Mouse (Mus musculus) hindbrain, embryonic 11.5 days (tissue): ENCODE results near the gene E330009J07Rik. TPM values are rescaled to one million over a fixed set of nuclear protein-coding genes. Genes with fewer than 3 reads are reported as not detected.

Experiments
- ATAC-seq: fragments of 200-750 bp; cut with Nextera tagmentation; 2 replicates; pipeline ENCODE4 v1.8.0; 2017; ENCODE audit warnings: mild to moderate bottlenecking, moderate TSS enrichment, moderate library complexity; ENCODE audit not compliant: low FRiP score
- DNase-seq: peaks from one replicate; pipeline ENCODE4 v3.0.0-alpha.2; 2015; ENCODE audit warnings: low spot score
- H3K27ac ChIP-seq: fragments of 300-500 bp; sonication (generic); 2 replicates; pipeline ENCODE4 v1.5.1; 2014; ENCODE audit warnings: mild to moderate bottlenecking, low read depth, low read length
- H3K27me3 ChIP-seq: fragments of 300-500 bp; sonication (generic); 2 replicates; pipeline ENCODE4 v1.6.1; 2014; ENCODE audit warnings: mild to moderate bottlenecking, low read length, moderate library complexity, mixed read lengths; ENCODE audit not compliant: control insufficient read depth, insufficient read depth
- H3K36me3 ChIP-seq: fragments of 300-500 bp; sonication (generic); 2 replicates; pipeline ENCODE4 v1.6.1; 2014; ENCODE audit warnings: mild to moderate bottlenecking, low read length, moderate library complexity, mixed read lengths; ENCODE audit not compliant: control insufficient read depth, insufficient read depth
- H3K4me1 ChIP-seq: fragments of 300-500 bp; sonication (generic); replicated peaks from 2 replicates; pipeline ENCODE4 v1.6.1; 2014; ENCODE audit warnings: low read length, mixed read lengths; ENCODE audit not compliant: control insufficient read depth, insufficient read depth
- H3K4me2 ChIP-seq: fragments of 300-500 bp; sonication (generic); replicated peaks from 2 replicates; pipeline ENCODE4 v1.6.1; 2014; ENCODE audit warnings: mild to moderate bottlenecking, low read depth, low read length
- H3K4me3 ChIP-seq: fragments of 300-500 bp; sonication (generic); 2 replicates; pipeline ENCODE4 v1.5.1; 2014; ENCODE audit warnings: low read depth, low read length
- H3K9ac ChIP-seq: fragments of 300-500 bp; sonication (generic); 2 replicates; pipeline ENCODE4 v1.6.1; 2014; ENCODE audit warnings: low read depth, low read length
- H3K9me3 ChIP-seq: fragments of 300-500 bp; sonication (generic); 2 replicates; pipeline ENCODE4 v1.6.1; 2016; ENCODE audit warnings: low read length; ENCODE audit not compliant: control insufficient read depth
- WGBS: fragments of 180-500 bp; shearing (Covaris S2); extraction: QIAGEN DNeasy Blood & Tissue Kit; methylation state at CpG from one replicate; pipeline ENCODE4 v1.1.7; 2014; 5-methylcytosine and 5-hydroxymethylcytosine counted together
- polyA plus RNA-seq: library from polyadenylated mRNA; unstranded; fragments of >200 nt; fragmentation: Nextera tagmentation; extraction: Ambion mirVana; gene quantifications from 2 replicates; pipeline ENCODE4 v1.2.1, GENCODE M21; 2014

E330009J07Rik gene
- polyA plus RNA-seq, 1 experiment from 2014 or later = 16.8 TPM

GRCm38 (mm10) chr6:40448626-40449025, 12.7 kb upstream of the E330009J07Rik start:
- Histone ChIP-seq H3K4me2 (no peak overlapping the region), H3K9me3 (no peaks in the 10 kb centered on the region), H3K4me3 (no peak overlapping the region), H3K36me3 (no peaks in the 10 kb centered on the region), H3K4me1 (no peaks in the 10 kb centered on the region), H3K27ac (no peak overlapping the region), H3K27me3 (no peaks in the 10 kb centered on the region), H3K9ac (no peak overlapping the region)
- ATAC-seq = no peak
- DNase-seq = no peak

GRCm38 (mm10) chr6:40443281-40443928, 7.5 kb upstream of the E330009J07Rik start:
- no peak for DNase-seq
- no peak overlapping the region for H3K9ac ChIP-seq
- no peaks in the 10 kb centered on the region for H3K9me3 ChIP-seq
- H3K4me3 ChIP-seq = no peak overlapping the region
- WGBS = 46% methylated on average over 10 of the region's 10 CpGs
- no peaks in the 10 kb centered on the region for H3K36me3 ChIP-seq
- no peaks in the 10 kb centered on the region for H3K27me3 ChIP-seq
- H3K4me2 ChIP-seq = no peak overlapping the region
- no peaks in the 10 kb centered on the region for H3K4me1 ChIP-seq
- no peak for ATAC-seq
- no peak overlapping the region for H3K27ac ChIP-seq

GRCm38 (mm10) chr6:40441755-40442154, 5.8 kb upstream of the E330009J07Rik start:
- DNase-seq (no peak), ATAC-seq (no peak)
- Histone ChIP-seq H3K4me2 (no peak overlapping the region), H3K4me1 (no peaks in the 10 kb centered on the region), H3K36me3 (no peaks in the 10 kb centered on the region), H3K9ac (no peak overlapping the region), H3K27ac (no peak overlapping the region), H3K9me3 (no peaks in the 10 kb centered on the region), H3K4me3 (no peak overlapping the region), H3K27me3 (0 out of 2 replicates have a peak, but pooled peaks cover 6% of the 10 kb centered on the region)
- 48% methylated on average over 3 of the region's 3 CpGs for WGBS

DNA sequence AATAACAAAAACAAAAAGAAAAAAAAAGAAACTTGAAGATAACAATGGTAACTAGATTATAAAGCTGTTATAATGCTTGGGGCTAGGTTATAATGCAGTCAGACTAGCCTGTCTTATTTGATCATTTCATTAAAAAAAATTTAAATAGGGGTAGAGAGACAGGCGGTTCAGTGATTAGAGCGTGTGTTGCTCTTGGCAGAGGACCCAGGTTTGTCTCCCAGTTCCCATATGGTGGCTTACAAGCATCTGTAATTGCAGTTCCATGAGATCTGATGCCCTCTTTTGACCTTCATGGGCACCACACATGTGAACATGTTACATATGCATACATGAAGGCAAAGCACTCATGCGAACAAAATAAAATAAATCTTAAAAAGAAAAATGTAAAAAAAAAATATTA, 5.3 kb upstream of the E330009J07Rik start:
- Histone ChIP-seq H3K4me1 (no peaks in the 10 kb centered on the region), H3K27me3 (0 out of 2 replicates have a peak, but pooled peaks cover 6% of the 10 kb centered on the region), H3K9ac (no peak overlapping the region), H3K9me3 (no peaks in the 10 kb centered on the region), H3K4me2 (no peak overlapping the region), H3K4me3 (no peak overlapping the region), H3K27ac (no peak overlapping the region), H3K36me3 (no peaks in the 10 kb centered on the region)
- DNase-seq (no peak), ATAC-seq (no peak)
- 78% methylated on average over 3 of the region's 3 CpGs for WGBS

GRCm38 (mm10) chr6:40439731-40440130, 3.8 kb upstream of the E330009J07Rik start:
- Histone ChIP-seq H3K4me3 (no peak overlapping the region), H3K4me2 (no peak overlapping the region), H3K27ac (no peak overlapping the region), H3K9ac (no peak overlapping the region), H3K36me3 (no peaks in the 10 kb centered on the region), H3K9me3 (no peaks in the 10 kb centered on the region), H3K27me3 (0 out of 2 replicates have a peak, but pooled peaks cover 6% of the 10 kb centered on the region), H3K4me1 (peaks cover 2% of the 10 kb centered on the region; the same call in 1 of the 2 replicates)
- no peak for ATAC-seq
- DNase-seq = no peak
- 54% methylated on average over 12 of the region's 12 CpGs for WGBS

DNA sequence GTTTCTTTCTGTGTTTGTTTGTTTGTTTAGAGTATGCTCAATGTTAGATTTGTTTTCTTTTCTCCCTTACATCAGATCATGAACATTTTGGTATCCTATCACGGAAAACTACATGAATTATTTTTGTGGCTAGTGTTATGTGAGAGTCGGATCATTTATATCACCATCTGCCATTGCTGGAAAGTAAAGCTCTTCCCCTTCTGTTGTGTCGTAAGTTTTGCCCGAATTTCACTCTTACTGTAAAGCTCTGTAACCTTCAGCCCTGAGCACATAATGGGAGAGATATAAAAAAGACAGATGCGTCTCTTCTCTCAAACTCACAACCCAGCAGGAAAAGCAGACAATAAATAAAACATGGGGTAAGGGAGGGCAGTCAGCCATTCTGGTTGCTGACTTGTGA, 3.0 kb upstream of the E330009J07Rik start, which contains the start of gene Wee2:
Gene Wee2, plus strand, starts transcription at position 153 of the 400 bp plus-strand sequence.
- no peak for ATAC-seq
- no peak for DNase-seq
- H3K4me1 ChIP-seq = peaks cover 4% of the 10 kb centered on the region; the same call in 1 of the 2 replicates
- H3K9me3 ChIP-seq = no peaks in the 10 kb centered on the region
- no peak within 1 kb of the TSS for H3K9ac ChIP-seq
- WGBS = 82% methylated on average over 5 of the region's 5 CpGs
- H3K27ac ChIP-seq = no peak within 1 kb of the TSS
- H3K4me2 ChIP-seq = no peak within 1 kb of the TSS
- 0 out of 2 replicates have a peak, but pooled peaks cover 6% of the 10 kb centered on the region for H3K27me3 ChIP-seq
- no peaks in the 10 kb centered on the region for H3K36me3 ChIP-seq
- no peak within 1 kb of the TSS for H3K4me3 ChIP-seq

DNA sequence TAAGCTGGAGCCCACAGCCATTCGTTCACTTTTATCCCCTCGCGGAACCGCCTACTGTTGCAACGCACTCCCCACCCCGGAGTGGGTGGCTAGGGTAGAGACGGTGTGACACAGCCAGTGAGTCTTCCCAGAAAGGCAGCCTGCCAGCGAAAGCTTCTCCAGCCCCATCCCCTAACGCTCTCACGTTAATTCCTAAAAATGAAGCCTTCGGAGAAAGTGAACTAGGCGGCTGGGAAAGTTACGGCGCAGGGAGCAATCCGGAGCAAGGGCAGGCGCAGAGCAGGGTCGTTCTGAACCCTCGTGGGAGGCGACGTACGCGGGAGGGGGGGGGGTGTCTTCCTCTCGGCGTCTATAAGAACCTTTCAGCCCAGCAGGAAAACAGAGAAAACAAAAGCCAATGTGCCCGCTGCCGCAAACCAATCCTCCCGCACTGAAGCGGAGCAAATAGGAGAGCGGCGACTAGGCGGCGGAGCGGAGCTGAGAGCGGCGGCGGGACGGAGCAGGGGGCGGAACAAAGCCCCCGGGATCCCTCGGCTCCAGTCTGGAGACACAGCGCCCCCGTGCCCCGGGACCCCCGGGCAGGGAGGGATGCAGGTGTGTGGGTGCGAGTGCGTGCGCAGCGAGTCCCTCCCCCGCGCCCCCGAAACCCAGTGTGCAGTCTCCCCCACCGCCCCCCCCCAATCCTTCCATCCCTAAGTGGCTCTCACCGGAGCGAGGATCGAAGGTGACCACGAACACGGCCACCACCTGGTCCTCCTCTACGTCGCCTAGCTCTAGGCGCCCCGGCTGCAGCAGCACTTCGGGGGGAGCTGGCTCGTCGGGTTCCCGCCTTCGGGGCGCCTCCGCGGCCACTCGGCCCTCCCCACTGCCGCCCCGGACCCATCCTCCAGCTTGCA, 536 bp downstream of the E330009J07Rik start:
- H3K9me3 ChIP-seq = no peaks in the 10 kb centered on the region
- WGBS = under 1% methylated on average over 69 of the region's 72 CpGs

DNA sequence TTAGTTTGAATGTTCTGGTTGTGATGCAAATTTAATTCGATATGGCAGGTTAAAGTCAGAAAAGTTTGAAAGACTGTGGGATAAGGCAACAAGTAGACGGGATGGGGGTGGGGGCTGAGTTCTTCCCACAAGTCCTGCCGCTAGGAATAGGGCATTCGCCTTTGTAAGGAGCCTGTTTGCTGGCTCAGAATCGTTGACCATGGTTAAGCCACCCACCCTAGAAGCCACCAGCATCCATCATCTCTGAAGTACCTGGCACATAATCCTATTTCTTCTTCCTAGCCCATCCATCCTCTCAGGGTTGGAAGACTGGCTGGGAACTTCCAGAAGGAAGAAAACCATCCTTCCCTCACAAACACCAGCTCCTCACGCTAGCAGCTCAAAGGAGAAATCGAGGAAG, 1.2 kb downstream of the E330009J07Rik start:
- Histone ChIP-seq H3K4me2 (peak overlapping the region; percentile 76), H3K4me1 (peaks cover 4% of the 10 kb centered on the region; the same call in 1 of the 2 replicates), H3K9ac (peak overlapping the region; percentile 70), H3K4me3 (peak overlapping the region; percentile 62), H3K9me3 (no peaks in the 10 kb centered on the region), H3K27me3 (0 out of 2 replicates have a peak, but pooled peaks cover 6% of the 10 kb centered on the region), H3K36me3 (no peaks in the 10 kb centered on the region), H3K27ac (no peak overlapping the region)
- no peak for DNase-seq
- ATAC-seq = no peak
- WGBS = 10% methylated on average over 7 of the region's 7 CpGs

More for the DNA sequence above, 536 bp downstream of the E330009J07Rik start:
- Histone ChIP-seq H3K27me3 (0 out of 2 replicates have a peak, but pooled peaks cover 6% of the 10 kb centered on the region), H3K9ac (peak overlapping the region; percentile 70), H3K27ac (peak overlapping the region; percentile 49), H3K4me1 (peaks cover 4% of the 10 kb centered on the region; the same call in 1 of the 2 replicates), H3K4me3 (peak overlapping the region; percentile 62), H3K4me2 (peak overlapping the region; percentile 76), H3K36me3 (no peaks in the 10 kb centered on the region)
- DNase-seq (peak; percentile 74), ATAC-seq (peak; percentile 87)
